Mouse (Mus musculus): Measurements from ENCODE around the gene Rtca.

- TF ChIP-seq CTCF (IDR thresholded peaks at IDR 0.05; ENCODE audit: low read depth, low read length) = no peak
- no peak for TF ChIP-seq POLR2A (IDR thresholded peaks at IDR 0.05; ENCODE audit: borderline replicate concordance, low read depth, low read length)
Measured at GRCm38 (mm10) chr3:116536428-116537199, 28.6 kb upstream of the Rtca start.
